Mouse (Mus musculus) kidney, adult 2 months (tissue): ENCODE measurements at regions not wholly inside any gene's neighbourhood (a gene's known extent, or its start where the extent isn't known, plus 50 kb on each side); places are given as distances from the start of the nearest gene placed in this dataset.

Experiments
- DNase-seq: peaks from one replicate; pipeline ENCODE4 v3.0.0; 2021
- H3K27ac ChIP-seq: fragments of 200-500 bp; 2 replicates; pipeline ENCODE4 v1.5.1; 2012; ENCODE audit warnings: low read depth, low read length, control low read depth, inconsistent platforms; ENCODE audit not compliant: insufficient read depth
- H3K27me3 ChIP-seq: fragments of 200-500 bp; replicated peaks from 2 replicates; pipeline ENCODE4 v1.6.1; 2012; ENCODE audit warnings: mild to moderate bottlenecking, moderate library complexity, low read length, inconsistent platforms; ENCODE audit not compliant: control insufficient read depth, insufficient read depth
- H3K36me3 ChIP-seq: fragments of 200-500 bp; 2 replicates; pipeline ENCODE4 v1.6.1; 2012; ENCODE audit warnings: mild to moderate bottlenecking, moderate library complexity, low read length, inconsistent platforms; ENCODE audit not compliant: control insufficient read depth, insufficient read depth
- H3K4me1 ChIP-seq: fragments of 200-500 bp; 2 replicates; pipeline ENCODE4 v1.6.1; 2011; ENCODE audit warnings: low read length; ENCODE audit not compliant: control insufficient read depth, insufficient read depth
- H3K4me3 ChIP-seq: fragments of 200-500 bp; 2 replicates; pipeline ENCODE4 v1.5.1; 2011; ENCODE audit warnings: mild to moderate bottlenecking, low read depth, low read length, control low read depth; ENCODE audit not compliant: insufficient read depth
- CTCF ChIP-seq: fragments of 200-500 bp; conservative IDR thresholded peaks from 2 replicates; pipeline ENCODE4 v1.5.1; 2011; ENCODE audit warnings: low read depth, mild to moderate bottlenecking, control low read depth, low read length, moderate library complexity, mixed read lengths; ENCODE audit not compliant: insufficient read depth, insufficient read length
- POLR2A ChIP-seq: fragments of 200-500 bp; IDR thresholded peaks from one replicate; pipeline ENCODE4 v1.6.1; 2011; ENCODE audit warnings: low read depth, low read length, control low read depth
- WGBS: fragments of 180-500 bp; shearing (Covaris S2); methylation state at CpG from one replicate; pipeline ENCODE4 v1.1.7; 2018; 5-methylcytosine and 5-hydroxymethylcytosine counted together

DNA sequence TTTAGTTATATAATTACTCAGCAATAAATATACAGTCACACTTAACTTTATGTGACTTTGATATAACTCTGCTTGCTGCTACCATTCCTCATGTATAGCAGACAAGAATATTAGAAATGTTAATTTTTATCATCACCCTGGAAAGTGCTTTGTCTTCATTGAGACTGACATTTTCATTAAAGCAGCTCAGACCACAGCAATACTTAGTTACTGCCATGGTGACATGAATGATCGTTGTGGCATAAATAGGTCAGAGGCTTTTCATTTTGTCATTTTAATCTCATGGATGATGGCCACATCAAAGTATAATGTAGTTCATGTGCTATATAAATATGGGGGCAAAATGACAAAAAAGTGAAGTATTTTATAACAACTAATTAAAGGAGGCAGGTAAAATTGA is 498.1 kb downstream of the Slc22a22 start:
- Histone ChIP-seq H3K36me3 (no peaks in the 10 kb centered on the region), H3K27me3 (no peaks in the 10 kb centered on the region), H3K27ac (no peak overlapping the region), H3K4me3 (no peak overlapping the region), H3K4me1 (no peaks in the 10 kb centered on the region)
- no peak for DNase-seq
- TF ChIP-seq CTCF (no peak), POLR2A (no peak)
- WGBS, result 88% methylated on average over 1 of the region's 1 CpGs

DNA sequence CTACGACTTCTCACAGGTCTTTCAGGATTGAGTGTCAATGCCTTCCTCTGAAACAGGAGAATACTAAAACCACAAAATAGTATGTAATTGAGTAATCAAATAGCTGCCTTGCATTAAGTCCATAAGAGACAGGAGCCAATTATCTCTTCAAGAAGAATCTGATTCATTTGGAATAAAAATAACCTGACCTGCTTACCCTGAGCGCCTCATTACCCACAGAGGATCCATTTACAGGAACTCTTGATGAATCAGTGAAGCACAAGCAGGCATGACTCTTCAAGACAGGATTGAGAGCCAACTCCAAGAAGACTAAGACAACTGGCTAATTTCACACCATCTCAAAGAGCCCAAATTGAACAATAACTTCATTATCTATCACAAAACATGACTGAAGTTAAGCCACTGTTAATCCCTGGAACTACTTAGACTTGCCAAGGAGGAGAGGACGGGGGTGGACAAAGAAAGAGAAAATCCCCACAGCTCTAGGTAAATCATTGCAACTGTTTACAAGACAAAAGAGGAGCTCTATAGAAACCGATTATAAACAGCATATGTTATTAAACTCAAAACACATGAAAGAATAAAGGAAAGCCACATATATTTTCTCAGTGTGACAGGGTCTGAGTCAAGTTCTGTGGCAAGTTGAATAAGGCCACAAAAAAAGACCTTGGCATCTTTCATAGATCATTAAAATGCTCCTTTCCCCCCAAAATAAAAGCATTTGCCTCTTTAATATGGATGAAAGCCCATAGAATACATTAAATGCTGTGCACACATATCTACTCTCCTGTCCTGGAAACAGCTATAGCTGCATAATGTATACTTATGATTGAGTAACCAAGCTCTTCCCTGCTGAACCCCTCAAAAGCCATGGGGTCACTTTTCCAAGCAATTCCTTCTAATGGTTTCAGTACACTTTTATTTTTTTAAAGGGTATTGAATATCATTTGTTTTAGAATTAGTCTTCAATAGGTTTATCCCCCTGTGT is 501.7 kb downstream of the Slc22a22 start:
- Histone ChIP-seq H3K4me3 (no peak overlapping the region), H3K27ac (no peak overlapping the region), H3K4me1 (no peaks in the 10 kb centered on the region), H3K27me3 (no peaks in the 10 kb centered on the region), H3K36me3 (no peaks in the 10 kb centered on the region)
- TF ChIP-seq CTCF, result no peak
- TF ChIP-seq POLR2A, result no peak
- no peak for DNase-seq
- 58% methylated on average over 4 of the region's 4 CpGs for WGBS

DNA sequence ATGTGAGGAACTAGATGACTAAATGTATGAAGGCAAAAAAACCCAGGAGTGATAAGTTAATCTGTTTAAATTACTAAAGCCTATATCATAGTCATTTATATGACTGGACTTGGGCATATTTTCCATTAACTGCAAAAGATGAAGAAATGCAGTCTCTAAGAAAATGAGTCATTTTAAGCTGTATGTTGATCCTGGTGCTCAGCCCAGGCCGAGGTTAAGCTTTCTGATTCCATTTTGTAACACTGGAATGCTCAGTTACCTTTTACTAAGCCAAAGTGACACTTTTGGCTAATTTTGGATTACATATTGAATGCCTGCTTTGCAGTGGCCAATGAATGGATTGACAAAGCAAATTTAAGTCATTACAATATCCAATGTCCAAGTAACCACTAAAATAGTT is 507.3 kb downstream of the Slc22a22 start:
- TF ChIP-seq CTCF, result no peak
- no peak for TF ChIP-seq POLR2A
- WGBS, result 64% methylated on average over 1 of the region's 1 CpGs
- no peak for DNase-seq
- no peaks in the 10 kb centered on the region for H3K27me3 ChIP-seq
- no peaks in the 10 kb centered on the region for H3K4me1 ChIP-seq
- H3K4me3 ChIP-seq, result no peak overlapping the region
- H3K36me3 ChIP-seq, result no peaks in the 10 kb centered on the region
- H3K27ac ChIP-seq, result no peak overlapping the region

DNA sequence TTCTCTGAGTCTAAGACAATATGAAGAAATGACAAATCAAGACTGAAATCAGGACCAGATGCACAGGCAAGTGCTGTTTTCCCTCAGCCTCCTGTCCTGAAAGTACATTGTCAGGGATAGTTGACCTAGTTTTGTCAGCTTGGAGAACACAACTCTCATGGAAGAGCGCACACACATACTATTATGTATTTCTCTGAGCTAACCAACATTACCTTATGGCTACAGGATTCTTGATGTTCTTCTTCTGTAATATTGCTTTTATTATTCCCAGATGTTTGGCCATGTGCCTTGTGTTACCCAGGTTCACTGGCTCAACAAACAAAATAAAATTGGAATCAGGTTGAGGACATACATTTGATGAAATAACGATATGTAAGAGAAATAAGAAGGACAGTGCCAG is 521.1 kb downstream of the Slc22a22 start:
- H3K4me3 ChIP-seq, result no peak overlapping the region
- 83% methylated on average over 2 of the region's 2 CpGs for WGBS
- H3K36me3 ChIP-seq, result no peaks in the 10 kb centered on the region
- H3K4me1 ChIP-seq, result no peaks in the 10 kb centered on the region
- TF ChIP-seq CTCF (no peak), POLR2A (no peak)
- no peak overlapping the region for H3K27ac ChIP-seq
- no peak for DNase-seq
- H3K27me3 ChIP-seq, result no peaks in the 10 kb centered on the region

DNA sequence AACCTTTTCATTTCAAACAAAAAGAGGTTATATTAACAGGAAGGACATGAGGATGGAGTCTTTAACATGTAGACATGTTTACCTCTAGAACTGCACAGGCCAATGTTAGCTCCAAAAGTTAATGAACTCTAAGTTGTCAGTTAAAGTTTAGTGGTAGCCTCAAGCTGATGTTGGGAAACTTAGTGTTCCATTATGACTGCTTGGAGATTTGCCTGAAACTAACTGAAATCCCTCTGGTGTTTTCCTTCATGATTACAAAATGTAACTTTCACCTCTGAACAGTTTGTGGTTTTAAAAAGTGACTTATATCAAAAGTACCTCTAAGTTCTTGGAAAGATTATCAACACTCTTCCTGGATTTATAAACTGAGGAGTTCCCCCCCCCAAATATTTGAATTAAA is 525.2 kb downstream of the Slc22a22 start:
- TF ChIP-seq CTCF, result no peak
- no peak for TF ChIP-seq POLR2A
- H3K27ac ChIP-seq, result no peak overlapping the region
- no peaks in the 10 kb centered on the region for H3K4me1 ChIP-seq
- DNase-seq, result peak; percentile 62
- no peaks in the 10 kb centered on the region for H3K36me3 ChIP-seq
- no peak overlapping the region for H3K4me3 ChIP-seq
- H3K27me3 ChIP-seq, result no peaks in the 10 kb centered on the region

DNA sequence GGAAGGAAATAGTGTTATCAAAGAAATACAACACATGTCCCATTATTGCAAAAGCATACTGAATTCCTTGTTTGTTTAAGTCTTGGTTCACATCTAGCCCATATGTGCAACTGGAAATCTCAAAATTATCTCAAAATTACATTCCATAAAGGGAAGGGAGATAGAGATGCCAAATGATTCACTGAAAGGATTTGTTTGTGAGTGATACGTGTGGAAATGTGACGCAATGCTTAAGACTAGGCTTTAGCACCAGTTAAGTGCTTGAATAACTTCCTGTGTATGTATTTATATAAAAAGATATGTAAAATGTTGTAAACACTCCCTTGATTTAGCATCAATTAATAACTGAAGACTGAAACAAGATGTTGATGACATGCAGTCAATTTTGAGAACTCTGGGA is 526.6 kb downstream of the Slc22a22 start:
- Histone ChIP-seq H3K27ac (no peak overlapping the region), H3K27me3 (no peaks in the 10 kb centered on the region), H3K4me1 (no peaks in the 10 kb centered on the region), H3K36me3 (no peaks in the 10 kb centered on the region), H3K4me3 (no peak overlapping the region)
- WGBS, result 86% methylated on average over 2 of the region's 2 CpGs
- no peak for TF ChIP-seq POLR2A
- TF ChIP-seq CTCF, result no peak
- no peak for DNase-seq

DNA sequence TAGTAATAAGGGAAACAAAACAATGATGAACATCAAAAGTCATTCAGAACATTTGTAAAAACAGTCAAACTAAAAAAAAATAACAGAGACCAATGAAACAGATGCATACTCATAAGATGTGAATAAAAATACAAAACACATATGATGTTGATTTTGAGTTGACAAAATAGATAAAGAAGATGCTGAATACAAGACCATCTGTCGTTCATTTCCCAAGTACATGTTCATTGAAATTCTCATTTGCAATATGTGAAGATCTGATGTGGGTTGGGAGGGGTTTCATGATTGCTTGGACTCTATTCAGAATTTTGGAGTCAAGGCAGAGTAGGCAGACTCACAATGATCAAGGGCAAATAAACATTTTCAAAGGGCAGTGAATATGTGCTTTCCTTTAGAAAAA is 536.5 kb downstream of the Slc22a22 start:
- no peak for TF ChIP-seq POLR2A
- TF ChIP-seq CTCF, result no peak
- Histone ChIP-seq H3K36me3 (no peaks in the 10 kb centered on the region), H3K4me3 (no peak overlapping the region), H3K4me1 (no peaks in the 10 kb centered on the region), H3K27me3 (no peaks in the 10 kb centered on the region), H3K27ac (no peak overlapping the region)
- DNase-seq, result no peak
- 91% methylated on average over 1 of the region's 1 CpGs for WGBS
